Mouse (Mus musculus): ENCODE data around the gene Cyp2j6. TPM values are rescaled to one million over a fixed set of nuclear protein-coding genes. Genes with fewer than 3 reads are reported as not detected.

Gene Cyp2j6
- polyA plus RNA-seq, 1 experiment from 2014 or later = 5.8 TPM

- Histone ChIP-seq H3K36me3 (ENCODE audit: insufficient read depth) (no peaks in the 10 kb centered on the region), H3K4me2 (no peak overlapping the region), H3K4me3 (ENCODE audit: low read depth, low read length) (no peak overlapping the region), H3K9ac (no peak overlapping the region), H3K9me3 (ENCODE audit: low read depth, low read length) (no peaks in the 10 kb centered on the region), H3K27me3 (ENCODE audit: insufficient read depth, low read length) (no peaks in the 10 kb centered on the region), H3K27ac (ENCODE audit: low read depth) (no peak overlapping the region), H3K4me1 (ENCODE audit: insufficient read depth) (no peaks in the 10 kb centered on the region)
- ATAC-seq (ENCODE audit: insufficient read depth) (no peak), DNase-seq (no peak)
- no peak for TF ChIP-seq CTCF (IDR thresholded peaks at IDR 0.05; ENCODE audit: low read depth)
- WGBS = 84% methylated on average over 3 of the region's 3 CpGs
Observed at GRCm38 (mm10) chr4:96510083-96510482, 43.4 kb downstream of the Cyp2j6 start.

DNA sequence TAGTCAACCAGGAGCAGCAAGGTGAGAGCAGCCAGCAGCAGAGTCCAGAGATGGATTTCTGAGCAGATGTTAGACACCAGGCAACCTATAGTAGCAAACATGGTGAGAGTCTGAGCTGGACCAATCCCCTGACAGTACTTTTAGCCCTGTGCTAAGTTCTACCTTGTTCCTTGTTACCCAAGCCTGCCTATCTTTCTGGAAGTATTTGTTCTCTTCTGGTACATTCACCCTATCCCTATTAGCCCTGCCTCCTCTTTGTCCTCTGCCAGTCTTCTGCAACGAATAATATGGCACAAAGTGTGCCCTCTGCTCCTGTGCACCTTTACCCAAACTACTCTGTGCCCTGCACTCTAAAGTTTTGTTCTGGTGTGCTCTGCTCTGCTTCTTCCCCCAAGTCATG, 46.2 kb downstream of the Cyp2j6 start, which contains the start of gene Cyp2j8:
Gene Cyp2j8 (minus strand): TSS at position 101 of the 400 bp plus-strand sequence.
- DNase-seq (no peak), ATAC-seq (ENCODE audit: insufficient read depth) (no peak)
- no peaks in the 10 kb centered on the region for H3K36me3 ChIP-seq (ENCODE audit: insufficient read depth)
- H3K9ac ChIP-seq = no peak within 1 kb of the TSS
- no peaks in the 10 kb centered on the region for H3K27me3 ChIP-seq (ENCODE audit: insufficient read depth, low read length)
- H3K4me3 ChIP-seq (ENCODE audit: low read depth, low read length) = no peak within 1 kb of the TSS
- no peaks in the 10 kb centered on the region for H3K4me1 ChIP-seq (ENCODE audit: insufficient read depth)
- no peak for TF ChIP-seq CTCF (IDR thresholded peaks at IDR 0.05; ENCODE audit: low read depth)
- no peak within 1 kb of the TSS for H3K27ac ChIP-seq (ENCODE audit: low read depth)
- H3K4me2 ChIP-seq = no peak within 1 kb of the TSS
- no peaks in the 10 kb centered on the region for H3K9me3 ChIP-seq (ENCODE audit: low read depth, low read length)
- 76% methylated on average over 1 of the region's 1 CpGs for WGBS

Other genes with a start within 250 kb of the Cyp2j6 start
- gene Cyp2j11, start 205.0 kb downstream of the Cyp2j6 start, polyA plus RNA-seq (2014; fragmentation: Nextera tagmentation; extraction: Ambion mirVana) = not detected in 2 replicates
- not detected in 2 replicates for gene Cyp2j8, start 46.3 kb downstream of the Cyp2j6 start, polyA plus RNA-seq (2014; fragmentation: Nextera tagmentation; extraction: Ambion mirVana)
- 2.5 and 3.0 TPM in 2 replicates for gene Cyp2j9, start 37.9 kb upstream of the Cyp2j6 start, polyA plus RNA-seq (2014; fragmentation: Nextera tagmentation; extraction: Ambion mirVana)
- gene Cyp2j5, start 110.5 kb upstream of the Cyp2j6 start, polyA plus RNA-seq (2014; fragmentation: Nextera tagmentation; extraction: Ambion mirVana) = not detected in 2 replicates
- gene Gm12695, start 231.5 kb upstream of the Cyp2j6 start, polyA plus RNA-seq (2014; fragmentation: Nextera tagmentation; extraction: Ambion mirVana) = not detected in 2 replicates